Mouse (Mus musculus): ENCODE data around the gene Macrod1. TPM values are rescaled to one million over a fixed set of nuclear protein-coding genes. Genes with fewer than 3 reads are reported as not detected.

The Macrod1 gene
- polyA plus RNA-seq, 1 experiment from 2014 or later = 3.6 TPM

DNA sequence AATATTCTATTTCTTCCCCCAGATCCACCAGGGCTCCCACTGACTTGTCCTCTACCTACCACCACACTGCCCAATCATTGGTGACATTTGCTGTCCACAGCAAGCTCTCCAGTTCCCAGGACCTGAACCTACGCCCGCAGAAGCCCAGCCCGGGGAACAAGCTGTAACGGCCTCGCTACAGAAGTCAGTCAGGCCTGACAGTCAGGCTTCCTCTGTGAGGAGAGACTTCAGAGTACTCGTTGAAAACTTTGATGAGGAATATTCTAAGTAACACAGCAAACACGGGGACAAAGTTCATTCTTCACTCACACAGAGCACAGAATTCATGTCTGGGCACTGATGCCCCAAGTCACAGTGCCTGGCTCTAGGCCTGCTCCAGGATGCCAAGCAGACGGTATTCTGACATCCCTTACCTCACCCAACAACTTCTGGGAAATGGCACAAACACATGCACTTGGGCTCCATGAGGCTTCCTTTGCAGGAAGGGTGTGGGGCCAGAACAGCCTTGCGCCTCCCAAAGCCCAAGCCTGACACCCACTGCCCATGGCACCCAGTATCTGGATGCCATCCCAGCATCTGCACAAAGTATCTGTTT, 168.6 kb downstream of the Macrod1 start:
- Histone ChIP-seq H3K27ac (ENCODE audit: low read depth, low read length) (no peak overlapping the region), H3K4me1 (replicated peaks; ENCODE audit: control insufficient read depth, insufficient read depth, low read length) (no peaks in the 10 kb centered on the region), H3K4me2 (ENCODE audit: low read depth, low read length, severe bottlenecking) (no peak overlapping the region), H3K4me3 (ENCODE audit: low read depth, low read length) (no peak overlapping the region), H3K9me3 (ENCODE audit: control insufficient read depth, low read length) (no peaks in the 10 kb centered on the region), H3K27me3 (ENCODE audit: control insufficient read depth, insufficient read depth, low read length) (no peaks in the 10 kb centered on the region), H3K36me3 (ENCODE audit: control insufficient read depth, insufficient read depth, low read length) (peaks cover 9% of the 10 kb centered on the region; the same call in 1 of the 2 replicates), H3K9ac (ENCODE audit: low read length) (no peak overlapping the region)
- WGBS = 85% methylated on average over 9 of the region's 9 CpGs
- ATAC-seq (replicated peaks; ENCODE audit: low FRiP score) = no peak
- no peak for DNase-seq (ENCODE audit: low spot score)

GRCm38 (mm10) chr19:7226511-7226914, 169.9 kb downstream of the Macrod1 start:
- Histone ChIP-seq H3K4me2 (ENCODE audit: low read depth, low read length, severe bottlenecking) (no peak overlapping the region), H3K9ac (ENCODE audit: low read length) (no peak overlapping the region), H3K27me3 (ENCODE audit: control insufficient read depth, insufficient read depth, low read length) (no peaks in the 10 kb centered on the region), H3K36me3 (ENCODE audit: control insufficient read depth, insufficient read depth, low read length) (peaks cover 9% of the 10 kb centered on the region; the same call in 1 of the 2 replicates), H3K27ac (ENCODE audit: low read depth, low read length) (no peak overlapping the region), H3K4me1 (replicated peaks; ENCODE audit: control insufficient read depth, insufficient read depth, low read length) (no peaks in the 10 kb centered on the region), H3K4me3 (ENCODE audit: low read depth, low read length) (no peak overlapping the region), H3K9me3 (ENCODE audit: control insufficient read depth, low read length) (no peaks in the 10 kb centered on the region)
- no peak for DNase-seq (ENCODE audit: low spot score)
- WGBS = 81% methylated on average over 6 of the region's 6 CpGs
- no peak for ATAC-seq (replicated peaks; ENCODE audit: low FRiP score)

- DNase-seq (ENCODE audit: low spot score) (peak; percentile 83), ATAC-seq (replicated peaks; ENCODE audit: low FRiP score) (peak; percentile 78; the same call in 1 of the 2 replicates)
- Histone ChIP-seq H3K9ac (ENCODE audit: low read length) (no peak overlapping the region), H3K9me3 (ENCODE audit: control insufficient read depth, low read length) (no peaks in the 10 kb centered on the region), H3K36me3 (ENCODE audit: control insufficient read depth, insufficient read depth, low read length) (peaks cover 4% of the 10 kb centered on the region; the same call in 1 of the 2 replicates), H3K4me2 (ENCODE audit: low read depth, low read length, severe bottlenecking) (no peak overlapping the region), H3K4me3 (ENCODE audit: low read depth, low read length) (no peak overlapping the region), H3K27me3 (ENCODE audit: control insufficient read depth, insufficient read depth, low read length) (no peaks in the 10 kb centered on the region), H3K4me1 (replicated peaks; ENCODE audit: control insufficient read depth, insufficient read depth, low read length) (0 out of 2 replicates have a peak, but pooled peaks cover 2% of the 10 kb centered on the region), H3K27ac (ENCODE audit: low read depth, low read length) (no peak overlapping the region)
- 64% methylated on average over 8 of the region's 8 CpGs for WGBS
Observed at GRCm38 (mm10) chr19:7234537-7235221, 178.1 kb downstream of the Macrod1 start.

DNA sequence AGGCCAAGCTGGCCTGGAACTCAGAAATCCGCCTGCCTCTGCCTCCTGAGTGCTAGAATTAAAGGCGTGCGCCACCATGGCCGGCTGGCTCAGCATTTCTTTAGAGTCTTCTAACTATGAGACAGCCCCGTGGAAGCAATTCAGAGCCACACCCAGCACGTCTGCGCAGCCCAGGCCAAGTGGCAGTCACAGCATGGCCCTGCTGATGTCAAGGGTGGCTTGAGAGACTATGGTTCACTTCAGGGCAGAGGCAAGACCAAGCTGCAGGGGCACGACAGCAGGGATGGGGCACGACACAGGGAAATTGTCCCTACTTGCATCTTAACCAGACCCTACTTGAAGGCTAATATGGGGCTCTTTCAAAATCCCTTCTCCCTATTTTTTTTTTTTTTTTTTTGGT, 178.9 kb downstream of the Macrod1 start:
- WGBS = 89% methylated on average over 9 of the region's 9 CpGs
- Histone ChIP-seq H3K4me1 (replicated peaks; ENCODE audit: control insufficient read depth, insufficient read depth, low read length) (peaks cover 6% of the 10 kb centered on the region; the same call in 1 of the 2 replicates), H3K4me2 (ENCODE audit: low read depth, low read length, severe bottlenecking) (no peak overlapping the region), H3K9me3 (ENCODE audit: control insufficient read depth, low read length) (no peaks in the 10 kb centered on the region), H3K9ac (ENCODE audit: low read length) (no peak overlapping the region), H3K36me3 (ENCODE audit: control insufficient read depth, insufficient read depth, low read length) (no peaks in the 10 kb centered on the region; the same call in 1 of the 2 replicates), H3K27ac (ENCODE audit: low read depth, low read length) (no peak overlapping the region), H3K27me3 (ENCODE audit: control insufficient read depth, insufficient read depth, low read length) (no peaks in the 10 kb centered on the region), H3K4me3 (ENCODE audit: low read depth, low read length) (no peak overlapping the region)
- no peak for DNase-seq (ENCODE audit: low spot score)
- no peak for ATAC-seq (replicated peaks; ENCODE audit: low FRiP score)

- ATAC-seq (replicated peaks; ENCODE audit: low FRiP score) (no peak), DNase-seq (ENCODE audit: low spot score) (no peak)
- no peaks in the 10 kb centered on the region for H3K9me3 ChIP-seq (ENCODE audit: control insufficient read depth, low read length)
- 94% methylated on average over 2 of the region's 2 CpGs for WGBS
- no peak overlapping the region for H3K4me2 ChIP-seq (ENCODE audit: low read depth, low read length, severe bottlenecking)
- H3K27ac ChIP-seq (ENCODE audit: low read depth, low read length) = no peak overlapping the region
- no peaks in the 10 kb centered on the region; the same call in 1 of the 2 replicates for H3K36me3 ChIP-seq (ENCODE audit: control insufficient read depth, insufficient read depth, low read length)
- H3K9ac ChIP-seq (ENCODE audit: low read length) = no peak overlapping the region
- H3K4me3 ChIP-seq (ENCODE audit: low read depth, low read length) = no peak overlapping the region
- H3K27me3 ChIP-seq (ENCODE audit: control insufficient read depth, insufficient read depth, low read length) = no peaks in the 10 kb centered on the region
- peaks cover 6% of the 10 kb centered on the region; the same call in 1 of the 2 replicates for H3K4me1 ChIP-seq (replicated peaks; ENCODE audit: control insufficient read depth, insufficient read depth, low read length)
Observed at GRCm38 (mm10) chr19:7236011-7236410, 179.4 kb downstream of the Macrod1 start.

- 83% methylated on average over 4 of the region's 4 CpGs for WGBS
- no peak overlapping the region for H3K4me2 ChIP-seq (ENCODE audit: low read depth, low read length, severe bottlenecking)
- no peak for ATAC-seq (replicated peaks; ENCODE audit: low FRiP score)
- no peak overlapping the region for H3K27ac ChIP-seq (ENCODE audit: low read depth, low read length)
- H3K9me3 ChIP-seq (ENCODE audit: control insufficient read depth, low read length) = no peaks in the 10 kb centered on the region
- no peak overlapping the region for H3K4me3 ChIP-seq (ENCODE audit: low read depth, low read length)
- H3K4me1 ChIP-seq (replicated peaks; ENCODE audit: control insufficient read depth, insufficient read depth, low read length) = peaks cover 6% of the 10 kb centered on the region; the same call in 1 of the 2 replicates
- no peak overlapping the region for H3K9ac ChIP-seq (ENCODE audit: low read length)
- H3K36me3 ChIP-seq (ENCODE audit: control insufficient read depth, insufficient read depth, low read length) = no peaks in the 10 kb centered on the region; the same call in 1 of the 2 replicates
- DNase-seq (ENCODE audit: low spot score) = no peak
- no peaks in the 10 kb centered on the region for H3K27me3 ChIP-seq (ENCODE audit: control insufficient read depth, insufficient read depth, low read length)
Observed at GRCm38 (mm10) chr19:7236742-7237141, 180.1 kb downstream of the Macrod1 start.

- Histone ChIP-seq H3K4me3 (ENCODE audit: low read depth, low read length) (peak overlapping the region; percentile 72), H3K27ac (ENCODE audit: low read depth, low read length) (no peak overlapping the region), H3K4me2 (ENCODE audit: low read depth, low read length, severe bottlenecking) (peak overlapping the region; percentile 63), H3K4me1 (replicated peaks; ENCODE audit: control insufficient read depth, insufficient read depth, low read length) (peaks cover 6% of the 10 kb centered on the region; the same call in 1 of the 2 replicates), H3K9ac (ENCODE audit: low read length) (peak overlapping the region; percentile 87; the same call in 1 of the 2 replicates), H3K9me3 (ENCODE audit: control insufficient read depth, low read length) (no peaks in the 10 kb centered on the region), H3K36me3 (ENCODE audit: control insufficient read depth, insufficient read depth, low read length) (no peaks in the 10 kb centered on the region; the same call in 1 of the 2 replicates), H3K27me3 (ENCODE audit: control insufficient read depth, insufficient read depth, low read length) (no peaks in the 10 kb centered on the region)
- no peak for ATAC-seq (replicated peaks; ENCODE audit: low FRiP score)
- no peak for DNase-seq (ENCODE audit: low spot score)
- 91% methylated on average over 3 of the region's 3 CpGs for WGBS
Observed at GRCm38 (mm10) chr19:7239574-7239973, 183.0 kb downstream of the Macrod1 start.

DNA sequence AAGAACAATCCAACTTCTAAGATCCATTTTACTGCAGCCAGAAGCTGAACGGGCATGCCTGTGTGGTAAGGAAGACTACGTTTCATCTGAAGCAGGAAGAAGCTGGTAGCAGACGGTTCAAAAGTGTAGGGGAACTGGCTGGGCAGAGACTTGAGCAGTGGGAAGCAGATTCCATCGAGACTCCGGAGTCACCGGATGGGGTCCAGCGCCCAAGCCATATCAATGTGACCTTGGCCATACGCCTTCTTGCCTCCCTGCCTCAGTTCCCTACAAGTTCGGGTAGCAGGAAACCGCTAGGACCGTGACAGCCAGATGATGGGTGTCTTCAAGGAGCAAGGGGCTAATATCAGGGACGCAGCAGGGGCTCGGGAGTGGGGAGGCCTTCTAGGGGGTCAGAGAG, 183.7 kb downstream of the Macrod1 start:
- ATAC-seq (replicated peaks; ENCODE audit: low FRiP score) = no peak
- 3% methylated on average over 13 of the region's 13 CpGs for WGBS
- peak overlapping the region; percentile 63 for H3K4me2 ChIP-seq (ENCODE audit: low read depth, low read length, severe bottlenecking)
- no peak for DNase-seq (ENCODE audit: low spot score)
- H3K9me3 ChIP-seq (ENCODE audit: control insufficient read depth, low read length) = no peaks in the 10 kb centered on the region
- H3K4me1 ChIP-seq (replicated peaks; ENCODE audit: control insufficient read depth, insufficient read depth, low read length) = peaks cover 6% of the 10 kb centered on the region; the same call in 1 of the 2 replicates
- H3K4me3 ChIP-seq (ENCODE audit: low read depth, low read length) = peak overlapping the region; percentile 72
- H3K9ac ChIP-seq (ENCODE audit: low read length) = peak overlapping the region; percentile 87
- no peaks in the 10 kb centered on the region; the same call in 1 of the 2 replicates for H3K36me3 ChIP-seq (ENCODE audit: control insufficient read depth, insufficient read depth, low read length)
- H3K27ac ChIP-seq (ENCODE audit: low read depth, low read length) = peak overlapping the region; percentile 81
- H3K27me3 ChIP-seq (ENCODE audit: control insufficient read depth, insufficient read depth, low read length) = no peaks in the 10 kb centered on the region
